Mouse (Mus musculus) thymus, postnatal 10 days (tissue): ENCODE results near the gene Sgo1.

Experiments used
- DNase-seq, 2 experiments: peaks; one replicate each; pipeline ENCODE4 v3.0.0; 2021; ENCODE audit warnings: low spot score in 2 of 2

The Sgo1 gene

GRCm38 (mm10) chr17:53650251-53650661 is 38.9 kb downstream of the Sgo1 start:
- DNase-seq = no peak

- DNase-seq = no peak
Observed at GRCm38 (mm10) chr17:53643360-53643759, 45.8 kb downstream of the Sgo1 start.

- DNase-seq = no peak
Observed at GRCm38 (mm10) chr17:53631344-53631743, 57.8 kb downstream of the Sgo1 start.

- DNase-seq = no peak
Observed at GRCm38 (mm10) chr17:53628131-53628530, 61.0 kb downstream of the Sgo1 start.

GRCm38 (mm10) chr17:53627497-53627896 is 61.6 kb downstream of the Sgo1 start:
- no peak for DNase-seq

GRCm38 (mm10) chr17:53626160-53626559 is 63.0 kb downstream of the Sgo1 start:
- no peak for DNase-seq
